Mouse (Mus musculus): Measurements from ENCODE around the gene Xdh. TPM values are rescaled to one million over a fixed set of nuclear protein-coding genes. Genes with fewer than 3 reads are reported as not detected.

The Xdh gene
- polyA plus RNA-seq, 1 experiment from 2014 or later: 0.33 TPM

DNA sequence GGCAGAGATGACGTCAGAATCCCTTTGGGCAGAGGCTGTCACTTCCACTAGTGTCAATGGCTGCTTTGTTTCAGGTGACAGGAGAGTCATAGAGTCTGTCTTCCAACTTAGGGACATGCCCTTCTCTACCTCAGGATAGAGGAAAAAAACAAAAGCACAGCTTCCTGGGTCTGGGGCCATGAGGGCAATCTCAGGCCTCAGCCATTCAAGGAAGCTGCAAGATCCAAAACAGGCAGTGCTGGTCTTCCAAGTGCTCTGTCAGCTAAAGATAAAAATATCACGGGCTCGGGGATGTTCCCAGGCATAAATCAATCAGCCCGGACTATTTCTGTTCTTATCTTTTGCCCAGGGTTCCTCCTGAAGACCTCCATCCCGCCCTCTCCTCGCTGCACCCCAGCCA is 68.7 kb downstream of the Xdh start:
- ATAC-seq (ENCODE audit: insufficient read depth, low FRiP score, low TSS enrichment): no peak
- no peak for DNase-seq (ENCODE audit: low spot score)
- Histone ChIP-seq H3K9ac (ENCODE audit: low read length) (no peak overlapping the region), H3K27me3 (ENCODE audit: control insufficient read depth, insufficient read depth, low read length) (no peaks in the 10 kb centered on the region), H3K4me3 (ENCODE audit: low read depth, low read length) (no peak overlapping the region), H3K36me3 (ENCODE audit: control insufficient read depth, insufficient read depth, low read length) (no peaks in the 10 kb centered on the region), H3K9me3 (ENCODE audit: control insufficient read depth, low read length) (no peaks in the 10 kb centered on the region), H3K4me1 (ENCODE audit: control insufficient read depth, insufficient read depth, low read length) (no peaks in the 10 kb centered on the region), H3K4me2 (ENCODE audit: low read depth) (no peak overlapping the region), H3K27ac (ENCODE audit: low read depth, low read length) (no peak overlapping the region)
- 77% methylated on average over 6 of the region's 6 CpGs for WGBS

DNA sequence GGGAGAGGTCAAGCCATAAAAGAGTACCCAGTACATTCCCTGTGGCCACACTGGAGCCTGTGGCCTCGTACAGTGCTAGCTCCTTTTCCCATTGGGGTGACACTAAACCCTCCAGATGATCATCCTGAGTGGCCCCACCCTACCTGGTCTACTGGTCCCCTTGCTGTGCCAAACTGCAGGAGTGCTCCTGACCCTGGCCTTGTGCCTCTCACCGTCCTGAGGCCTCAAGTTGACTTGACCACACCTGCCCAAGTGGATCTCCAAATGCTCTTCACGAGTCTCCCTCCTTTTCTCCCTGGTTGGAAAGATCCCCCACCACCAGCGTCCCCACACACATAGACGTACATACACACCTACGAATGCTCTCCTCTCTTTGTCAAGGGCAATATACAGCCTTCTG is 69.7 kb downstream of the Xdh start:
- no peaks in the 10 kb centered on the region for H3K9me3 ChIP-seq (ENCODE audit: control insufficient read depth, low read length)
- H3K9ac ChIP-seq (ENCODE audit: low read length): no peak overlapping the region
- ATAC-seq (ENCODE audit: insufficient read depth, low FRiP score, low TSS enrichment): no peak
- H3K4me1 ChIP-seq (ENCODE audit: control insufficient read depth, insufficient read depth, low read length): no peaks in the 10 kb centered on the region
- H3K27me3 ChIP-seq (ENCODE audit: control insufficient read depth, insufficient read depth, low read length): no peaks in the 10 kb centered on the region
- no peak overlapping the region for H3K4me2 ChIP-seq (ENCODE audit: low read depth)
- H3K4me3 ChIP-seq (ENCODE audit: low read depth, low read length): no peak overlapping the region
- WGBS: 92% methylated on average over 6 of the region's 6 CpGs
- H3K36me3 ChIP-seq (ENCODE audit: control insufficient read depth, insufficient read depth, low read length): no peaks in the 10 kb centered on the region
- no peak for DNase-seq (ENCODE audit: low spot score)
- no peak overlapping the region for H3K27ac ChIP-seq (ENCODE audit: low read depth, low read length)

DNA sequence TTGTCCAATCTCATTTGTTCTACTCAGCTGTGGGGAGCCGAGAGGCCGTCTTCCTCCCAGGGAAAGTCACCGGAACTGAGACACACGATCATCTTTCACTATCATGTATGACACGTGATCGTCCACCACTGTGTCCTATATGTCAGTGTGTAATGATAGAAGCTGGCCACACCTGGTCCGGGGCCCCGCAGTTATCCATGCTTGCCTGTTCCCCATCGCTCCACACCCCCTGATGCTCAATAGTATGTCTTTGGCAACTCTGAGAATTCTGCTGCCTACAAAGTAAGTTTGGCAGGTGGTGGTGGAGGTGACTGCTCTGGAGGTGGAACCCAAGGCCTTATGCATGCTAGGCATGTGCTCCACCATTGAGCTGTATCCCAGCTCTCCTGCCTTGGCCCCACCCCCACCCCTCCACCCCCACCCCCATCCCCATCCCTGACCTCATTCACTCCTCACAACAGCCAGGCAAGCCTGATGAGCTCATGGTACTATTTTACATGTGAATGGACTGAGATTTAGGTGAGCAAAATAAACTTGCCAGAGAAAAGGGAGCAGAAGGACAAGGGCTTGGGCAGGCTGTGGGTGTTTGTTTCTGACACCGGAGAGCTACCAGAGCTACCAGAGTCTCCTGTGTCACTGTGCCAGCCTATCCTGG is 70.6 kb downstream of the Xdh start:
- WGBS: 88% methylated on average over 10 of the region's 10 CpGs
- DNase-seq (ENCODE audit: low spot score): no peak

DNA sequence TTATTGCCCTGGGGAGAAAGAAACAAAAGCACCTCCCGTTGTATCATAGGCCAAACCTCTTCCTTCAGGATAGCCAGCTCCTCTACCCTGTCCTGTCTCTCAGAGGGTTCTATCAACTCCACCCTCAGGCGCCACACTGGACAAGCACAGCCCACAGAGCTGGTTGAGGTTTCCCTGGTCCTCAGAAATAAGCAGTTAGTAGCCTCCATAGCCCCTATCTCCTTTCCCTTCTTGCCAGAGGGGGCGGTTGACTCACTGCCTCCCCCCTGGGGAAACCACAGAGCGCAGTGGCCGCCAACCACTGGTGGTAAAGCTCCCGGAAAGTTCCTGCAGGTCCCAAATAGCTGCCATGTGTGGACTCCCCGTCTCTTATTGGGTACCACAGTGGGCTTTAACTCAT is 74.3 kb downstream of the Xdh start:
- Histone ChIP-seq H3K4me3 (ENCODE audit: low read depth, low read length) (no peak overlapping the region), H3K4me1 (ENCODE audit: control insufficient read depth, insufficient read depth, low read length) (no peaks in the 10 kb centered on the region), H3K36me3 (ENCODE audit: control insufficient read depth, insufficient read depth, low read length) (no peaks in the 10 kb centered on the region), H3K4me2 (ENCODE audit: low read depth) (no peak overlapping the region), H3K9me3 (ENCODE audit: control insufficient read depth, low read length) (no peaks in the 10 kb centered on the region), H3K9ac (ENCODE audit: low read length) (no peak overlapping the region), H3K27ac (ENCODE audit: low read depth, low read length) (no peak overlapping the region), H3K27me3 (ENCODE audit: control insufficient read depth, insufficient read depth, low read length) (no peaks in the 10 kb centered on the region)
- no peak for DNase-seq (ENCODE audit: low spot score)
- no peak for ATAC-seq (ENCODE audit: insufficient read depth, low FRiP score, low TSS enrichment)
- WGBS: 82% methylated on average over 7 of the region's 7 CpGs

More for the DNA sequence above, 70.6 kb downstream of the Xdh start:
- ATAC-seq (ENCODE audit: insufficient read depth, low FRiP score, low TSS enrichment): peak; percentile 62
- H3K27ac ChIP-seq (ENCODE audit: low read depth, low read length): no peak overlapping the region
- no peak overlapping the region for H3K9ac ChIP-seq (ENCODE audit: low read length)
- H3K36me3 ChIP-seq (ENCODE audit: control insufficient read depth, insufficient read depth, low read length): no peaks in the 10 kb centered on the region
- H3K4me2 ChIP-seq (ENCODE audit: low read depth): no peak overlapping the region
- H3K27me3 ChIP-seq (ENCODE audit: control insufficient read depth, insufficient read depth, low read length): no peaks in the 10 kb centered on the region
- H3K4me1 ChIP-seq (ENCODE audit: control insufficient read depth, insufficient read depth, low read length): no peaks in the 10 kb centered on the region
- no peak overlapping the region for H3K4me3 ChIP-seq (ENCODE audit: low read depth, low read length)
- no peaks in the 10 kb centered on the region for H3K9me3 ChIP-seq (ENCODE audit: control insufficient read depth, low read length)

DNA sequence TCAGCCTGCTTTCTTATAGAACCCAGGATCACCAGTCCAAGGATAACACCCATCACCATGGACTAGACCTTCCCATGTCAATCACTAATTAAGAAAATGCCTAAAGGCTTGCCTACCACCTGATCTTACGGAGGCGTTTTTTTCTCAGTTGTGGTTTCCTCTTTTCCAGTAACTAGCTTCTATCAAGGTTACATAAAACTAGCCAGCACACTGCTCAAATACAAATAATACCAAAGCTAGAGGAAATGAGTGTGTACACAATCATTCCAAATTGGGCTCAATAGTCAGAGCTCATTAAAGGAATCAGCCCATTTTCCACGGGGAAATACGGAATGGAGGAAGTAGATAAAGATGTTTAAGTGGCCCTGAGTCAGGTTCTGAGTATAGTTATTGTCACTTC is 74.7 kb downstream of the Xdh start:
- no peaks in the 10 kb centered on the region for H3K9me3 ChIP-seq (ENCODE audit: control insufficient read depth, low read length)
- H3K4me2 ChIP-seq (ENCODE audit: low read depth): no peak overlapping the region
- H3K27me3 ChIP-seq (ENCODE audit: control insufficient read depth, insufficient read depth, low read length): no peaks in the 10 kb centered on the region
- no peaks in the 10 kb centered on the region for H3K36me3 ChIP-seq (ENCODE audit: control insufficient read depth, insufficient read depth, low read length)
- H3K4me1 ChIP-seq (ENCODE audit: control insufficient read depth, insufficient read depth, low read length): no peaks in the 10 kb centered on the region
- no peak overlapping the region for H3K9ac ChIP-seq (ENCODE audit: low read length)
- WGBS: 89% methylated on average over 4 of the region's 4 CpGs
- DNase-seq (ENCODE audit: low spot score) (no peak), ATAC-seq (ENCODE audit: insufficient read depth, low FRiP score, low TSS enrichment) (no peak)
- no peak overlapping the region for H3K27ac ChIP-seq (ENCODE audit: low read depth, low read length)
- H3K4me3 ChIP-seq (ENCODE audit: low read depth, low read length): no peak overlapping the region

DNA sequence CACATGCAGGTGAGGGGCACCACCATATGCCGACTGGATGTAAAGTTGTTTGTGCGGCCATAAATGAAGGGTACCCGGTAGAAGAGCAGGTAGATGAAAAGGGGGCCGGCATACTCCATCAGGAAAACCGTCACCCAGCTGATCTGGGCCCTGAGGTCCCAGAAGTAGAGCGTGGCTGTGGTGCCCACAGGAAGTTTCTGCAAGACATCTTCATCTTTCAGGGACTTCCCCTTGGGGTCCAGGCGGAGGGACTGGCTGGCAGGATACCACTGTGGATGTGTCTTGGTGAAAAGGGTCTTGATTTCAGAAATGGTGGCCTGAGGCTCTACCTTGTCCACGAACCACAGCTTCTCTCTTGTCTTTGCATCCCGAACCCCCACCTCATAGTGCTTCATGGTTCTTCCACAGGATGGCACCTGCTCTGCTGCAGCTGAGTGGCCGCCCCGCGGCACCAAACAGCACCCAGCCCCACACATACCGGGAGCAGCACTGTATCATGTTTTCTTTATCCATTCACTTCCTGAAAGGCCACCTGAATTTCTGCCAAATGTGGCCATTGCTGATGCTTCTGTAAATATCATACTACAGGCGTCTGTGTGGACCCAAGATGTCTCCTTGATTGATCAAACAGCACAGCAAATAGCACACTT is 78.9 kb downstream of the Xdh start:
- Histone ChIP-seq H3K27me3 (ENCODE audit: control insufficient read depth, insufficient read depth, low read length) (no peaks in the 10 kb centered on the region), H3K27ac (ENCODE audit: low read depth, low read length) (no peak overlapping the region), H3K36me3 (ENCODE audit: control insufficient read depth, insufficient read depth, low read length) (no peaks in the 10 kb centered on the region), H3K9me3 (ENCODE audit: control insufficient read depth, low read length) (no peaks in the 10 kb centered on the region), H3K4me3 (ENCODE audit: low read depth, low read length) (no peak overlapping the region), H3K9ac (ENCODE audit: low read length) (no peak overlapping the region), H3K4me1 (ENCODE audit: control insufficient read depth, insufficient read depth, low read length) (no peaks in the 10 kb centered on the region), H3K4me2 (ENCODE audit: low read depth) (no peak overlapping the region)
- DNase-seq (ENCODE audit: low spot score) (no peak), ATAC-seq (ENCODE audit: insufficient read depth, low FRiP score, low TSS enrichment) (no peak)
- WGBS: 92% methylated on average over 14 of the region's 14 CpGs

DNA sequence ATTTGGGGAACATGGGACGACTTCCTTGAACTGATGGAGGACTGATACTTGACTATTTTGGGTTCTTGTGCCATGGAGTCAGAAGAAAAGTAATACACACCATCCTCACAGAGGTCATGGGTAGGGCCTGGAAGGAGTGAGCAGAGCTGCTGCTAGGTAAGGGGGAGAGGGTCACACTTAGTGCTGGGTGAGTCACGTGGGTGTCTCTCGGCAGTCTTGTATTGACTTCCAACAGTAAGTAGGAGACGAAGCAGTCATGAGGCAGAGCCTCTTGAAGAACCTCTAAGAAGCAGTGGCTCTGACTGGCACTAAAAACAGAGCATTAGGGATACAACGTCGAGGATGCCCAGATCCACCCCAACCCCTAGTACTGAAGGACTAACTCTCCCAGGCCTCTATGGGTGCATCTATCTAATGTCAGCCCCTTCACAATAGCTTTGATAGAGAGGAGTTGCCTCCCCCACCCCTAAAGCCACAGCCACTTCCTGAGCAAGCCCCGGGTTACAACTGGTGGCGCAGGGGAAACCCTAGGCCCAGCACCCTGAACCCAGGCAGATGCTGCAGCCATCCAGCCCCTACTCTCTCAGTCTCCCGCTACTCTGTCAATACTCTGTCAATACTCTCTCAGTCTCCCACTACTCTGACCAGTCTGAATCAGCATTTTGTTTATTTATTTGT is 80.8 kb downstream of the Xdh start:
- no peaks in the 10 kb centered on the region for H3K36me3 ChIP-seq (ENCODE audit: control insufficient read depth, insufficient read depth, low read length)
- H3K4me2 ChIP-seq (ENCODE audit: low read depth): no peak overlapping the region
- H3K27me3 ChIP-seq (ENCODE audit: control insufficient read depth, insufficient read depth, low read length): no peaks in the 10 kb centered on the region
- DNase-seq (ENCODE audit: low spot score) (no peak), ATAC-seq (ENCODE audit: insufficient read depth, low FRiP score, low TSS enrichment) (no peak)
- H3K27ac ChIP-seq (ENCODE audit: low read depth, low read length): no peak overlapping the region
- no peaks in the 10 kb centered on the region for H3K4me1 ChIP-seq (ENCODE audit: control insufficient read depth, insufficient read depth, low read length)
- no peak overlapping the region for H3K4me3 ChIP-seq (ENCODE audit: low read depth, low read length)
- no peaks in the 10 kb centered on the region for H3K9me3 ChIP-seq (ENCODE audit: control insufficient read depth, low read length)
- H3K9ac ChIP-seq (ENCODE audit: low read length): no peak overlapping the region
- 91% methylated on average over 9 of the region's 9 CpGs for WGBS

DNA sequence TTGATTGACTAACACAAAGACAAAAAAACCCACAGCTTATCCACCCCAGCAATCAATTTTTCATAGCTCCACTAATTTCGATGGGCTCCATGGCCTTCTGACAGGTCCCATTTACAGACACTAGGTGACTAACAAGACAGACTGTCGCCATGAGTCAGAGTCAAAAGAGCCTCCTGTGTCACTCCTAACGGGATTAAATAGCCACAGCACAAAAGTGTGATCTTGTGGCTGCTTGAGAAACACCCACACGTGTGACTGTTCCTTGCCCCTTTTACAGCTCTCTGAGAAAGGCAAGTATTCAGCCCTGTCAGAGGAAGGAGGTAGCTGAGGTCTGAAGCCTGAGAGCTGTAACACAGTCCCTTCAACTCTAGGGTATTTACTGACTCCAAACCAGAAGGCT is 96.3 kb downstream of the Xdh start:
- no peaks in the 10 kb centered on the region for H3K9me3 ChIP-seq (ENCODE audit: control insufficient read depth, low read length)
- no peak overlapping the region for H3K9ac ChIP-seq (ENCODE audit: low read length)
- DNase-seq (ENCODE audit: low spot score): no peak
- no peaks in the 10 kb centered on the region for H3K27me3 ChIP-seq (ENCODE audit: control insufficient read depth, insufficient read depth, low read length)
- no peak overlapping the region for H3K27ac ChIP-seq (ENCODE audit: low read depth, low read length)
- H3K4me1 ChIP-seq (ENCODE audit: control insufficient read depth, insufficient read depth, low read length): no peaks in the 10 kb centered on the region
- no peaks in the 10 kb centered on the region for H3K36me3 ChIP-seq (ENCODE audit: control insufficient read depth, insufficient read depth, low read length)
- WGBS: 75% methylated on average over 4 of the region's 4 CpGs
- H3K4me2 ChIP-seq (ENCODE audit: low read depth): no peak overlapping the region
- ATAC-seq (ENCODE audit: insufficient read depth, low FRiP score, low TSS enrichment): no peak
- no peak overlapping the region for H3K4me3 ChIP-seq (ENCODE audit: low read depth, low read length)

DNA sequence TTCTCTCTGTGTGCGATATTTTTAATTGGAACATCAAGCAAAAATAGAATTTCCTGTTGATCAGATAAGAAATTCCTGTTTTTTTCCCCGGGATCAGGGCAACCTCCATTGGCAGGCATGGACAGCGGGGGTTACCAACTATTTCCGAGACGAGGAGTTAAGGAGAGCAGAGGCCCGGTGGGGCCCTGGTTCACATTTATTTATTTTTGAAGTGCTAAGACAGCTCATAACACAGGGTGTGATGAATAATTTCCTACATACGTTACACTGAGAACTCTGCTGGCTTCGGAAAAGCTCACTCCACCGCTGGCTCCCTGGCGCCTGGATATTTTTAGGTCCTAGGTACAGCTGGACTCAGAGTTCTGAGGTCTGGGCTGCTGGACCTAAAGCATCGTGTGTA is 97.0 kb downstream of the Xdh start:
- H3K4me2 ChIP-seq (ENCODE audit: low read depth): no peak overlapping the region
- ATAC-seq (ENCODE audit: insufficient read depth, low FRiP score, low TSS enrichment) (no peak), DNase-seq (ENCODE audit: low spot score) (no peak)
- no peaks in the 10 kb centered on the region for H3K9me3 ChIP-seq (ENCODE audit: control insufficient read depth, low read length)
- no peak overlapping the region for H3K9ac ChIP-seq (ENCODE audit: low read length)
- no peaks in the 10 kb centered on the region for H3K4me1 ChIP-seq (ENCODE audit: control insufficient read depth, insufficient read depth, low read length)
- no peak overlapping the region for H3K4me3 ChIP-seq (ENCODE audit: low read depth, low read length)
- H3K36me3 ChIP-seq (ENCODE audit: control insufficient read depth, insufficient read depth, low read length): no peaks in the 10 kb centered on the region
- no peak overlapping the region for H3K27ac ChIP-seq (ENCODE audit: low read depth, low read length)
- 87% methylated on average over 11 of the region's 11 CpGs for WGBS
- H3K27me3 ChIP-seq (ENCODE audit: control insufficient read depth, insufficient read depth, low read length): no peaks in the 10 kb centered on the region

Data from neural tube, embryonic 11.5 days (tissue).